Mouse (Mus musculus): ENCODE results near the gene Sstr5.

- no peak for TF ChIP-seq CTCF (IDR thresholded peaks at IDR 0.05; ENCODE audit: low read depth, low read length)
- no peak for TF ChIP-seq GATA1 (IDR thresholded peaks at IDR 0.05; ENCODE audit: borderline replicate concordance, low read length)
Observed at GRCm38 (mm10) chr17:25520492-25520891, 23.4 kb upstream of the Sstr5 start.
